Mouse (Mus musculus) heart, postnatal 10 days (tissue): ENCODE data around the gene Cfap46. TPM values are rescaled to one million over a fixed set of nuclear protein-coding genes. Genes with fewer than 3 reads are reported as not detected.

Experiments used
- total RNA-seq, 2 experiments: library from RNA; stranded (reverse); gene quantifications; 2 replicates each; pipeline ENCODE4 v1.2.3; 2021

The Cfap46 gene
- total RNA-seq, 2 experiments from 2014 or later = 0.31 TPM; not detected in 1

Other genes with a start within 250 kb of the Cfap46 start
- gene Nkx6-2, start 101.0 kb downstream of the Cfap46 start, total RNA-seq = under 1 TPM in 1 of 2 experiments, not detected in 1; 0.26 TPM
- not detected for gene Adgra1, start 150.4 kb upstream of the Cfap46 start, total RNA-seq
- not detected for gene Kndc1, start 210.9 kb upstream of the Cfap46 start, total RNA-seq